Mouse (Mus musculus) right cerebral cortex, postnatal 36 days (tissue): ENCODE measurements around the gene Lime1.

Experiments used
- DNase-seq, 2 experiments: peaks; one replicate each; pipeline ENCODE4 v3.0.0; 2022; ENCODE audit warnings: low spot score in 2 of 2, mixed read lengths in 1 of 2

The Lime1 gene

GRCm38 (mm10) chr2:181391022-181391421 lies 11.1 kb downstream of the Lime1 start:
- DNase-seq = no peak

GRCm38 (mm10) chr2:181391541-181391940 lies 11.7 kb downstream of the Lime1 start:
- DNase-seq = no peak

- DNase-seq = peak; percentile 75
Observed at GRCm38 (mm10) chr2:181392600-181393213, 12.8 kb downstream of the Lime1 start.

GRCm38 (mm10) chr2:181394086-181394485 lies 14.2 kb downstream of the Lime1 start:
- no peak for DNase-seq

GRCm38 (mm10) chr2:181397207-181397761 lies 17.4 kb downstream of the Lime1 start:
- DNase-seq = no peak

- DNase-seq = no peak
Observed at GRCm38 (mm10) chr2:181401497-181401896, 21.6 kb downstream of the Lime1 start.

- no peak for DNase-seq
Observed at GRCm38 (mm10) chr2:181403722-181404121, 23.8 kb downstream of the Lime1 start.

GRCm38 (mm10) chr2:181409643-181410042 lies 29.8 kb downstream of the Lime1 start:
- no peak for DNase-seq

GRCm38 (mm10) chr2:181410760-181411473 lies 31.0 kb downstream of the Lime1 start:
- peak; percentile 24 to 37 for DNase-seq

GRCm38 (mm10) chr2:181413141-181413540 lies 33.3 kb downstream of the Lime1 start:
- no peak for DNase-seq

- DNase-seq = no peak
Observed at GRCm38 (mm10) chr2:181415945-181416344, 36.1 kb downstream of the Lime1 start.

GRCm38 (mm10) chr2:181419359-181419758 lies 39.5 kb downstream of the Lime1 start:
- no peak for DNase-seq

GRCm38 (mm10) chr2:181420426-181420825 lies 40.5 kb downstream of the Lime1 start:
- peak; percentile 62 to 78 for DNase-seq

- DNase-seq = no peak
Observed at GRCm38 (mm10) chr2:181420903-181421638, 41.2 kb downstream of the Lime1 start.

- DNase-seq = no peak
Observed at GRCm38 (mm10) chr2:181423834-181424233, 44.0 kb downstream of the Lime1 start.
